Mouse (Mus musculus): ENCODE data around the gene 0610010K14Rik. TPM values are rescaled to one million over a fixed set of nuclear protein-coding genes. Genes with fewer than 3 reads are reported as not detected.

0610010K14Rik gene
- polyA plus RNA-seq, 1 experiment = 80.9 TPM

- Histone ChIP-seq H3K4me1 (ENCODE audit: control insufficient read depth, insufficient read depth, low read length) (peaks cover 9% of the 10 kb centered on the region), H3K4me3 (replicated peaks; ENCODE audit: extremely low read depth, low read depth, low read length) (peak within 1 kb of the TSS; percentile 77)
- no peak for TF ChIP-seq CTCF (IDR thresholded peaks at IDR 0.05; ENCODE audit: insufficient read depth, low read length)
- TF ChIP-seq POLR2A (IDR thresholded peaks at IDR 0.05; ENCODE audit: borderline replicate concordance, extremely low read depth, low read depth, low read length) = peak; percentile 98
- under 1% methylated on average over 28 of the region's 28 CpGs for WGBS
- peak; percentile 86 for DNase-seq
These were observed 16.7 kb downstream of the 0610010K14Rik start, which contains the start of gene Slc16a13 for GRCm38 (mm10) chr11:70220731-70221602. Slc16a13 (minus strand) TSS chr11:70221064.

- WGBS = 4% methylated on average over 24 of the region's 24 CpGs
- H3K4me1 ChIP-seq (ENCODE audit: control insufficient read depth, insufficient read depth, low read length) = peaks cover 7% of the 10 kb centered on the region
- DNase-seq = no peak
- TF ChIP-seq CTCF (IDR thresholded peaks at IDR 0.05; ENCODE audit: insufficient read depth, low read length) (no peak), POLR2A (IDR thresholded peaks at IDR 0.05; ENCODE audit: borderline replicate concordance, extremely low read depth, low read depth, low read length) (no peak)
- peak overlapping the region; percentile 77 for H3K4me3 ChIP-seq (replicated peaks; ENCODE audit: extremely low read depth, low read depth, low read length)
These were observed 17.4 kb downstream of the 0610010K14Rik start for GRCm38 (mm10) chr11:70220323-70220722.

GRCm38 (mm10) chr11:70219873-70220272, 17.8 kb downstream of the 0610010K14Rik start:
- peak overlapping the region; percentile 77 for H3K4me3 ChIP-seq (replicated peaks; ENCODE audit: extremely low read depth, low read depth, low read length)
- DNase-seq = no peak
- peaks cover 7% of the 10 kb centered on the region for H3K4me1 ChIP-seq (ENCODE audit: control insufficient read depth, insufficient read depth, low read length)
- TF ChIP-seq CTCF (IDR thresholded peaks at IDR 0.05; ENCODE audit: insufficient read depth, low read length) = no peak
- no peak for TF ChIP-seq POLR2A (IDR thresholded peaks at IDR 0.05; ENCODE audit: borderline replicate concordance, extremely low read depth, low read depth, low read length)
- WGBS = 77% methylated on average over 7 of the region's 7 CpGs

GRCm38 (mm10) chr11:70218741-70219470, 18.8 kb downstream of the 0610010K14Rik start:
- no peak overlapping the region for H3K4me3 ChIP-seq (replicated peaks; ENCODE audit: extremely low read depth, low read depth, low read length)
- 96% methylated on average over 15 of the region's 15 CpGs for WGBS
- peaks cover 10% of the 10 kb centered on the region for H3K4me1 ChIP-seq (ENCODE audit: control insufficient read depth, insufficient read depth, low read length)
- TF ChIP-seq POLR2A (IDR thresholded peaks at IDR 0.05; ENCODE audit: borderline replicate concordance, extremely low read depth, low read depth, low read length) (no peak), CTCF (IDR thresholded peaks at IDR 0.05; ENCODE audit: insufficient read depth, low read length) (no peak)
- no peak for DNase-seq

GRCm38 (mm10) chr11:70218039-70218438, 19.7 kb downstream of the 0610010K14Rik start:
- 77% methylated on average over 4 of the region's 4 CpGs for WGBS
- DNase-seq = no peak

GRCm38 (mm10) chr11:70216103-70216502, 21.6 kb downstream of the 0610010K14Rik start:
- TF ChIP-seq CTCF (IDR thresholded peaks at IDR 0.05; ENCODE audit: insufficient read depth, low read length) = no peak
- TF ChIP-seq POLR2A (IDR thresholded peaks at IDR 0.05; ENCODE audit: borderline replicate concordance, extremely low read depth, low read depth, low read length) = no peak
- H3K4me3 ChIP-seq (replicated peaks; ENCODE audit: extremely low read depth, low read depth, low read length) = no peak overlapping the region
- no peak for DNase-seq
- WGBS = 71% methylated on average over 3 of the region's 3 CpGs
- peaks cover 8% of the 10 kb centered on the region for H3K4me1 ChIP-seq (ENCODE audit: control insufficient read depth, insufficient read depth, low read length)

More at GRCm38 (mm10) chr11:70218039-70218438, 19.7 kb downstream of the 0610010K14Rik start:
- Histone ChIP-seq H3K4me3 (replicated peaks; ENCODE audit: extremely low read depth, low read depth, low read length) (no peak overlapping the region), H3K4me1 (ENCODE audit: control insufficient read depth, insufficient read depth, low read length) (peaks cover 8% of the 10 kb centered on the region)
- no peak for TF ChIP-seq POLR2A (IDR thresholded peaks at IDR 0.05; ENCODE audit: borderline replicate concordance, extremely low read depth, low read depth, low read length)
- no peak for TF ChIP-seq CTCF (IDR thresholded peaks at IDR 0.05; ENCODE audit: insufficient read depth, low read length)

GRCm38 (mm10) chr11:70215301-70215700, 22.4 kb downstream of the 0610010K14Rik start:
- no peak overlapping the region for H3K4me3 ChIP-seq (replicated peaks; ENCODE audit: extremely low read depth, low read depth, low read length)
- WGBS = 36% methylated on average over 22 of the region's 22 CpGs
- TF ChIP-seq CTCF (IDR thresholded peaks at IDR 0.05; ENCODE audit: insufficient read depth, low read length) = no peak
- no peak for TF ChIP-seq POLR2A (IDR thresholded peaks at IDR 0.05; ENCODE audit: borderline replicate concordance, extremely low read depth, low read depth, low read length)
- no peak for DNase-seq
- peaks cover 7% of the 10 kb centered on the region for H3K4me1 ChIP-seq (ENCODE audit: control insufficient read depth, insufficient read depth, low read length)

- whole genome bisulfite sequencing = 25% methylated on average over 18 of the region's 18 CpGs
- Histone ChIP-seq H3K4me1 (ENCODE audit: control insufficient read depth, insufficient read depth, low read length) (peaks cover 4% of the 10 kb centered on the region; the same call in 1 of the 2 replicates), H3K4me3 (replicated peaks; ENCODE audit: extremely low read depth, low read depth, low read length) (no peak overlapping the region)
- DNase-seq = no peak
- TF ChIP-seq CTCF (IDR thresholded peaks at IDR 0.05; ENCODE audit: insufficient read depth, low read length) (no peak), POLR2A (IDR thresholded peaks at IDR 0.05; ENCODE audit: borderline replicate concordance, extremely low read depth, low read depth, low read length) (no peak)
These were observed 22.9 kb downstream of the 0610010K14Rik start for GRCm38 (mm10) chr11:70214856-70215209.

GRCm38 (mm10) chr11:70214191-70214855, 23.4 kb downstream of the 0610010K14Rik start:
- TF ChIP-seq CTCF (IDR thresholded peaks at IDR 0.05; ENCODE audit: insufficient read depth, low read length) (no peak), POLR2A (IDR thresholded peaks at IDR 0.05; ENCODE audit: borderline replicate concordance, extremely low read depth, low read depth, low read length) (0 out of 2 replicates have a peak, but pooled peaks have one; percentile 3)
- DNase-seq = no peak
- WGBS = 3% methylated on average over 46 of the region's 46 CpGs
- Histone ChIP-seq H3K4me1 (ENCODE audit: control insufficient read depth, insufficient read depth, low read length) (peaks cover 4% of the 10 kb centered on the region; the same call in 1 of the 2 replicates), H3K4me3 (replicated peaks; ENCODE audit: extremely low read depth, low read depth, low read length) (peak overlapping the region; percentile 31)
